Mouse (Mus musculus): ENCODE measurements around the gene Urm1.
"Not testable (repeated sequence)": the region's sequence is repeated elsewhere in the genome, so short reads cannot be mapped to it uniquely, and the experiment has no call there.

Urm1 gene

DNA sequence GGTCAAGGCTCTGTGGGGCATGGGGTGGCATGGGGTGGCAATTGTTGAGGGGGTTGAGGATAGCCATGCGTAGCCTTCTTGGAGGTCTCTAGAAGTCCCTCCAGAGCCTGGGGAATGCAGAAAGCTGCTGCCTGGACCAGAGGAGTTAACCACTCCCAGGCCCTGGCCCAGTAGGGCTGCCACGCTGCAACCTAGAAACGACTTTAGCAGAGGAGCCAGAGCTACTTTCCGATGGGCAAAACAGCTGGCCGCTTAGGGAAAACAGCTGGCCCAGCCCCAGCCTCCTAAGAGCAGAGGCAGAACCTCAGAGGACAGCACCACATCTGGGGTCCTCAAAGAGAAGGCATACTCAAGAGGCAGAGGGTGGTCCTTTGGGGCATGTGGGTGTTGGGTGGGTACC lies 38.1 kb downstream of the Urm1 start:
- no peak for DNase-seq (ENCODE audit: inconsistent age in 2 of 2, low spot score in 1 of 2)

GRCm38 (mm10) chr2:29858748-29859473 lies 39.0 kb downstream of the Urm1 start:
- peak; percentile 26 to 76 for DNase-seq (ENCODE audit: inconsistent age in 2 of 2, low spot score in 1 of 2)

- DNase-seq (ENCODE audit: inconsistent age in 2 of 2, low spot score in 1 of 2), result no peak
These were observed 45.2 kb downstream of the Urm1 start for GRCm38 (mm10) chr2:29865125-29865524.

DNA sequence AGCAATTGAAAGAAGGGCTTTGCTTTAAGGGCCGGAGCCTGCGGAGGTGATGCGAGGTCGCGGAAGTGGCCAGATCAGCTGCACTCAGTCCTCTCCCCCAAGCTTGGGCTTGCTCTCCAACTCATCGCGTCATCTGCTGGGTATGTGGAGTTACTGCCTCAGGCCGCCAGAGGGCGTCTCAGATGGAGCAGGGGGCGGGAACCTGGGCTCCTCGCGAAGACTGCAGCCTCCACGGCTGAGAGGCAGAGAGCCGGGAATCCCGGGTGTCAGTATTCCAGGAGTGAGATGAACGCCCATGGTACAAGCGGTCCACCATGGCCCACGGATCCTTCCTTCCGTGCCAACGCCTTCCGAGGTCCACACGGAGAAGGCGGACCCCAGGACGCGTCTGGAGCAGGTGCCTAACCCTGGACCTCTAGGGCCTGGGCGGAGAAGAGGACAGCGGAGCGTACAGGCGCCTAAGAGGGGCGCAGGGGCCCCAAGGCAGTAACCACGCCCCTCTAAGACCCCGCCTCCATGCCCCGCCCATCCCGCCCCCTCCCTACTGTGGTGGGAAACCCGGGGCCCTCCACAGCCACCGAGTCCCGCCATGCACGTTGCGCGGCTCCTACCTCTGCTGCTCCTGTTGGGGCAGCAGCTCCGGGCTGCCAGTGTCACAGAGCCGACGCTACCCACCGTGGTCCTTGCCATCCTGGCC lies 49.2 kb downstream of the Urm1 start, which contains the start of gene Cercam:
Cercam (plus strand) TSS at position 216 of the 697 bp plus-strand sequence.
- peak; percentile 90 to 95 for DNase-seq (ENCODE audit: inconsistent age in 2 of 2, low spot score in 1 of 2)

GRCm38 (mm10) chr2:29869646-29870451 lies 50.0 kb downstream of the Urm1 start:
- peak in 1 of 2 experiments; percentile 72 for DNase-seq (ENCODE audit: inconsistent age in 2 of 2, low spot score in 1 of 2)

DNA sequence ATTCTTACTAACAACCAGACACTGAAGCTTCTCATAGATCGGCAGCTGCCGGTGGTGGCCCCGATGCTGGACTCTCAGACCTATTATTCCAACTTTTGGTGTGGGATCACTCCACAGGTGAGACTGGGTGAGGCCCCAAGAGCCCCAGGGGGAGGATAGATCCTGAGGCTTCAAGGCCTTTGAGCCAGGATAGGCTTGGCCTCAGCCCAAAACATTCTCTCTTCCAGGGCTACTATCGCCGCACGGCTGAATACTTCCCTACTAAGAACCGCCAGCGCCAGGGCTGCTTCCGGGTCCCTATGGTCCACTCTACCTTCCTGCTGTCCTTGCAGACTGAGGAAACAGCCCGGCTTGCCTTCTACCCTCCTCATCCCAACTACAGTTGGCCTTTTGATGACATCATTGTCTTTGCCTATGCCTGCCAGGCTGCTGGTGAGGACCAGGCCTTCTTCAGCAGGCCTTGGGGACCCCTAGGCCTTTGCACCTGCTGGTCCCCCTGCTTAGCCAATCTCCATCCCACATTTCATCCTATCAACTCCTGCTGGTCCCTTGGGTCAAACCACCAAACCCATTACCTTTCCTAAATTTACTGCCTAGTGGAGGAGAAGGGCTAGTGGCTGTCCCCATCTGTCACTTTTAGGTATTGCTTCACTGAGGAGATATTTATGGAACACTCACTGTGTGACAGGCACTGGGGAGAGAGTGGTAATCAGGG lies 52.9 kb downstream of the Urm1 start:
- peak in 1 of 2 experiments; percentile 73 for DNase-seq (ENCODE audit: inconsistent age in 2 of 2, low spot score in 1 of 2)

DNA sequence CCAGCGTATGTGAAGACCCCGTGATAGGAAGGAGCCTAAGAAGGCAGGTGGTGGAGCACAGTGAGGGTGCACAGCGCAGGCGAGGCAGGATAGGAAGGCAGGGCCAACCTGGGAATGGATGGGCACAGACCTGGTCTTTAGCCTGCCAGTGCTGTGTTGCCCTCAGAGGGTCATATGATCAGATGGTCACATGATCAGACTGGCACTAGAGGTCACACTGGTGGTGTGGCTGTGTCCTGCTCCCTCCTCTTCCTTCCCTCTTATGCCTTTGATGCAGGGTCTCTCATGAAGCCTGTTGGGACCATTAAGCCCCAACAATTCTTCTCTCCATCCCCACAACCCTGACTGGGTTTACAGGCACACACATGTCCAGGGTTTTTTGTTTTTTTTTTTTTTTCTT lies 53.9 kb downstream of the Urm1 start:
- DNase-seq (ENCODE audit: inconsistent age in 2 of 2, low spot score in 1 of 2), result no peak

GRCm38 (mm10) chr2:29878061-29878460 lies 58.2 kb downstream of the Urm1 start:
- DNase-seq (ENCODE audit: inconsistent age in 2 of 2, low spot score in 1 of 2), result no peak

- DNase-seq (ENCODE audit: inconsistent age in 2 of 2, low spot score in 1 of 2), result no peak
These were observed 59.3 kb downstream of the Urm1 start for GRCm38 (mm10) chr2:29879191-29879590.

- DNase-seq (ENCODE audit: inconsistent age in 2 of 2, low spot score in 1 of 2), result peak; percentile 90 to 94
These were observed 60.3 kb downstream of the Urm1 start for GRCm38 (mm10) chr2:29879964-29880830.

- not testable (repeated sequence) for DNase-seq (ENCODE audit: inconsistent age in 2 of 2, low spot score in 1 of 2)
These were observed 66.9 kb downstream of the Urm1 start for GRCm38 (mm10) chr2:29886659-29887292.

- DNase-seq (ENCODE audit: inconsistent age in 2 of 2, low spot score in 1 of 2), result peak; percentile 100
These were observed 69.4 kb downstream of the Urm1 start, which contains the start of gene Odf2 for GRCm38 (mm10) chr2:29889066-29889944. Odf2 (plus strand) TSS chr2:29889221.

GRCm38 (mm10) chr2:29889991-29890833 lies 70.3 kb downstream of the Urm1 start:
- DNase-seq (ENCODE audit: inconsistent age in 2 of 2, low spot score in 1 of 2), result peak; percentile 92 to 96

GRCm38 (mm10) chr2:29891773-29892172 lies 71.9 kb downstream of the Urm1 start:
- no peak for DNase-seq (ENCODE audit: inconsistent age in 2 of 2, low spot score in 1 of 2)

Measured in adrenal gland, adult (tissue).